In genomic region chr6:114941201-114941849, GRCm38 (mm10) we compare ENCODE assay signal across 14 mouse cellular contexts. TPM values are rescaled to one million over a fixed set of nuclear protein-coding genes. Genes with fewer than 3 reads are reported as not detected.
DNase-seq lines count a peak whose midpoint lies in the region; ATAC-seq and TF ChIP-seq lines count a peak whose summit lies in the region.
"Had no signal": no experiment of that assay in that cellular context is flagged by ENCODE, and none has a peak within 500 bp of the region (broad histone marks: within the 10 kb centered on the region; RNA-seq: fewer than 3 reads in every experiment).

No protein-coding gene starts in this region.

- TF ChIP-seq POLR2A in kidney, adult 2 months (IDR thresholded peaks at IDR 0.05; ENCODE audit: low read depth, low read length) = no peak
- no peak for TF ChIP-seq POLR2A in limb, embryonic 14.5 days (IDR thresholded peaks at IDR 0.05; ENCODE audit: borderline replicate concordance, extremely low read depth, insufficient read depth, insufficient read length)

- no peak for TF ChIP-seq CTCF in kidney, adult 2 months (conservative IDR thresholded peaks at IDR 0.05; ENCODE audit: insufficient read depth, insufficient read length, low read depth, low read length)

- H3K27me3 ChIP-seq in kidney, adult 2 months (replicated peaks; ENCODE audit: control insufficient read depth, insufficient read depth, low read length) = no peaks in the 10 kb centered on the region
- H3K27me3 ChIP-seq in limb, embryonic 14.5 days (ENCODE audit: control insufficient read depth, insufficient read depth, low read length) = no peaks in the 10 kb centered on the region
- H3K27me3 ChIP-seq in forebrain, embryonic 14.5 days (replicated peaks; ENCODE audit: control insufficient read depth, insufficient read depth, low read length) = no peaks in the 10 kb centered on the region
- H3K27me3 ChIP-seq: intestine, embryonic 15.5 days; midbrain, embryonic 12.5 days; neural tube, embryonic 12.5 days had no signal

- no peak overlapping the region for H3K9ac ChIP-seq in limb, embryonic 14.5 days (ENCODE audit: low read depth, low read length, severe bottlenecking)
- no peak overlapping the region for H3K9ac ChIP-seq in forebrain, embryonic 14.5 days (ENCODE audit: low read length)
- H3K9ac ChIP-seq: intestine, embryonic 15.5 days; liver, embryonic 15.5 days; midbrain, embryonic 12.5 days; neural tube, embryonic 12.5 days had no signal

- intact Hi-C loops in gastrocnemius, postnatal 14 days (cut with DNase I; ENCODE audit: low total_unique reads) = no loop called here

- peak overlapping the region; percentile 62 for H3K27ac ChIP-seq in kidney, adult 2 months (ENCODE audit: insufficient read depth, low read depth, low read length)
- 0 out of 2 replicates have a peak overlapping the region, but pooled peaks have one; percentile 45 for H3K27ac ChIP-seq in limb, embryonic 14.5 days (replicated peaks; ENCODE audit: low read depth, low read length)
- H3K27ac ChIP-seq in forebrain, embryonic 14.5 days (ENCODE audit: low read depth, low read length) = no peak overlapping the region
- H3K27ac ChIP-seq: intestine, embryonic 15.5 days; liver, embryonic 15.5 days; midbrain, embryonic 12.5 days; neural tube, embryonic 12.5 days had no signal

- no peak for ATAC-seq in limb, embryonic 14.5 days (ENCODE audit: low FRiP score, low read depth)
- ATAC-seq in granulocyte monocyte progenitor cell, adult 5-6 weeks (replicated peaks; ENCODE audit: poor library complexity, severe bottlenecking) = no peak
- no peak for ATAC-seq in forebrain, embryonic 14.5 days
- ATAC-seq: intestine, embryonic 15.5 days had no signal

- H3K4me2 ChIP-seq in limb, embryonic 14.5 days (replicated peaks; ENCODE audit: low read depth, low read length, severe bottlenecking) = no peak overlapping the region
- no peak overlapping the region for H3K4me2 ChIP-seq in forebrain, embryonic 14.5 days (ENCODE audit: low read length)
- H3K4me2 ChIP-seq: intestine, embryonic 15.5 days; liver, embryonic 15.5 days; midbrain, embryonic 12.5 days; neural tube, embryonic 12.5 days had no signal

- H3K36me3 ChIP-seq in kidney, adult 2 months (ENCODE audit: control insufficient read depth, insufficient read depth, low read length) = no peaks in the 10 kb centered on the region
- H3K36me3 ChIP-seq in limb, embryonic 14.5 days (ENCODE audit: control insufficient read depth, insufficient read depth, low read length) = no peaks in the 10 kb centered on the region
- no peaks in the 10 kb centered on the region for H3K36me3 ChIP-seq in forebrain, embryonic 14.5 days (ENCODE audit: control insufficient read depth, insufficient read depth, low read length)
- H3K36me3 ChIP-seq: intestine, embryonic 15.5 days; liver, embryonic 15.5 days; midbrain, embryonic 12.5 days; neural tube, embryonic 12.5 days had no signal

- H3K9me3 ChIP-seq in limb, embryonic 14.5 days (ENCODE audit: control insufficient read depth, low read length) = no peaks in the 10 kb centered on the region
- no peaks in the 10 kb centered on the region for H3K9me3 ChIP-seq in forebrain, embryonic 14.5 days (replicated peaks; ENCODE audit: control insufficient read depth, low read length)
- H3K9me3 ChIP-seq: intestine, embryonic 15.5 days; liver, embryonic 15.5 days; midbrain, embryonic 12.5 days; neural tube, embryonic 12.5 days had no signal

- peaks cover 9% of the 10 kb centered on the region; the same call in 1 of the 2 replicates for H3K4me1 ChIP-seq in kidney, adult 2 months (ENCODE audit: control insufficient read depth, insufficient read depth, low read length)
- peaks cover 6% of the 10 kb centered on the region for H3K4me1 ChIP-seq in limb, embryonic 14.5 days (ENCODE audit: control insufficient read depth, insufficient read depth, low read length)
- no peaks in the 10 kb centered on the region for H3K4me1 ChIP-seq in forebrain, embryonic 14.5 days (ENCODE audit: control insufficient read depth, insufficient read depth, low read length)
- H3K4me1 ChIP-seq: intestine, embryonic 15.5 days; liver, embryonic 15.5 days; midbrain, embryonic 12.5 days; neural tube, embryonic 12.5 days had no signal

- H3K4me3 ChIP-seq in kidney, adult 2 months (ENCODE audit: insufficient read depth, low read depth, low read length) = peak overlapping the region; percentile 27
- no peak overlapping the region for H3K4me3 ChIP-seq in limb, embryonic 14.5 days (replicated peaks; ENCODE audit: low read length)
- H3K4me3 ChIP-seq in forebrain, embryonic 14.5 days (ENCODE audit: low read depth, low read length) = no peak overlapping the region
- H3K4me3 ChIP-seq: intestine, embryonic 15.5 days; liver, embryonic 15.5 days; midbrain, embryonic 12.5 days; neural tube, embryonic 12.5 days had no signal

- WGBS in kidney, adult 2 months = 18% methylated on average over 8 of the region's 8 CpGs
- 46% methylated on average over 8 of the region's 8 CpGs for WGBS in limb, embryonic 14.5 days
- WGBS in forebrain, embryonic 14.5 days = 80% methylated on average over 8 of the region's 8 CpGs

- peak; percentile 41 for DNase-seq in gastrocnemius, postnatal 14 days
- DNase-seq in gastrocnemius, adult 18-20 months (ENCODE audit: low spot score) = no peak
- peak; percentile 89 for DNase-seq in 3T3-L1 (ENCODE audit: low read depth, low spot score)
- DNase-seq in kidney, adult 2 months = peak; percentile 83
- DNase-seq in limb, embryonic 14.5 days (ENCODE audit: low spot score) = no peak
- no peak for DNase-seq in cerebellum, adult 11-12 months
- DNase-seq in forebrain, embryonic 14.5 days (ENCODE audit: low spot score) = no peak
- DNase-seq: adrenal gland, adult 8-10 months; thymus, adult 2 months had no signal

RNA-seq across cellular contexts. Expression of gene Vgll4, which starts 28.5 kb away (rescaled TPM):
- total RNA-seq in gastrocnemius, postnatal 14 days (2021) = 10 to 100 TPM; 15.7 to 20.1 TPM
- total RNA-seq in gastrocnemius, adult 18-20 months (2021) = 10 to 100 TPM; 11.7 to 19.0 TPM
- polyA plus RNA-seq in kidney, adult 2 months (2012; rRNA removed) = 60.5 and 66.6 TPM in 2 replicates
- 70.1 and 91.7 TPM in 2 replicates for polyA plus RNA-seq in limb, embryonic 14.5 days (2012; rRNA removed)
- 103 and 113 TPM in 2 replicates for polyA plus RNA-seq in limb, embryonic 14.5 days (2014; fragmentation: Nextera tagmentation; extraction: Ambion mirVana)
- 14.0 and 16.5 TPM in 2 replicates for total RNA-seq in granulocyte monocyte progenitor cell, adult 5-6 weeks (2014; fragmentation: Nextera tagmentation)
- total RNA-seq in granulocyte monocyte progenitor cell, adult 5-6 weeks (2017) = 16.9 and 22.8 TPM in 2 replicates
- 44.9 and 54.2 TPM in 2 replicates for polyA plus RNA-seq in forebrain, embryonic 14.5 days (2014; fragmentation: Nextera tagmentation; extraction: Ambion mirVana)

Comparison
In these comparisons a context has a peak if more than half of its experiments do, and no peak if none do; other contexts are left out.
1. DNase-seq: peak in gastrocnemius, postnatal 14 days (single experiment), 3T3-L1 (single experiment) and kidney, adult 2 months (single experiment); none in gastrocnemius, adult 18-20 months (single experiment), limb, embryonic 14.5 days (single experiment), cerebellum, adult 11-12 months (single experiment) and forebrain, embryonic 14.5 days (single experiment).